Mouse (Mus musculus): ENCODE measurements around the gene Pald1. TPM values are rescaled to one million over a fixed set of nuclear protein-coding genes. Genes with fewer than 3 reads are reported as not detected.

Gene Pald1
- polyA plus RNA-seq, 1 experiment: 15.0 TPM

- Histone ChIP-seq H3K4me1 (ENCODE audit: control insufficient read depth, insufficient read depth, insufficient read length) (no peaks in the 10 kb centered on the region), H3K36me3 (ENCODE audit: control insufficient read depth, insufficient read depth, low read length) (no peaks in the 10 kb centered on the region), H3K4me3 (ENCODE audit: extremely low read depth, insufficient read depth, insufficient read length) (no peak overlapping the region), H3K27ac (ENCODE audit: insufficient read depth, low read length) (no peak overlapping the region), H3K27me3 (ENCODE audit: control insufficient read depth, insufficient read depth, low read length) (no peaks in the 10 kb centered on the region)
- peak; percentile 12 to 49 for DNase-seq (ENCODE audit: low read depth in 1 of 2, low spot score in 2 of 2)
- 31% methylated on average over 6 of the region's 6 CpGs for WGBS
- no peak for TF ChIP-seq POLR2A (IDR thresholded peaks at IDR 0.05; ENCODE audit: low read depth, low read length)
- peak; percentile 64; the same call in 1 of the 2 replicates for TF ChIP-seq CTCF (IDR thresholded peaks at IDR 0.05; ENCODE audit: extremely low read depth, insufficient read depth, insufficient read length, insufficient replicate concordance)
These were observed 41.8 kb downstream of the Pald1 start for GRCm38 (mm10) chr10:61341557-61341956.

- WGBS: over 99% methylated on average over 5 of the region's 5 CpGs
- H3K27me3 ChIP-seq (ENCODE audit: control insufficient read depth, insufficient read depth, low read length): no peaks in the 10 kb centered on the region
- H3K27ac ChIP-seq (ENCODE audit: insufficient read depth, low read length): no peak overlapping the region
- no peaks in the 10 kb centered on the region for H3K4me1 ChIP-seq (ENCODE audit: control insufficient read depth, insufficient read depth, insufficient read length)
- no peak overlapping the region for H3K4me3 ChIP-seq (ENCODE audit: extremely low read depth, insufficient read depth, insufficient read length)
- H3K36me3 ChIP-seq (ENCODE audit: control insufficient read depth, insufficient read depth, low read length): no peaks in the 10 kb centered on the region
- DNase-seq (ENCODE audit: low read depth in 1 of 2, low spot score in 2 of 2): no peak
- TF ChIP-seq POLR2A (IDR thresholded peaks at IDR 0.05; ENCODE audit: low read depth, low read length): no peak
- no peak for TF ChIP-seq CTCF (IDR thresholded peaks at IDR 0.05; ENCODE audit: extremely low read depth, insufficient read depth, insufficient read length, insufficient replicate concordance)
These were observed 42.3 kb downstream of the Pald1 start for GRCm38 (mm10) chr10:61341045-61341444.

- no peak for TF ChIP-seq POLR2A (IDR thresholded peaks at IDR 0.05; ENCODE audit: low read depth, low read length)
- TF ChIP-seq CTCF (IDR thresholded peaks at IDR 0.05; ENCODE audit: extremely low read depth, insufficient read depth, insufficient read length, insufficient replicate concordance): no peak
- Histone ChIP-seq H3K27me3 (ENCODE audit: control insufficient read depth, insufficient read depth, low read length) (no peaks in the 10 kb centered on the region), H3K4me1 (ENCODE audit: control insufficient read depth, insufficient read depth, insufficient read length) (no peaks in the 10 kb centered on the region), H3K36me3 (ENCODE audit: control insufficient read depth, insufficient read depth, low read length) (no peaks in the 10 kb centered on the region), H3K4me3 (ENCODE audit: extremely low read depth, insufficient read depth, insufficient read length) (no peak overlapping the region), H3K27ac (ENCODE audit: insufficient read depth, low read length) (no peak overlapping the region)
- no peak for DNase-seq (ENCODE audit: low read depth in 1 of 2, low spot score in 2 of 2)
- WGBS: 89% methylated on average over 9 of the region's 9 CpGs
These were observed 43.1 kb downstream of the Pald1 start for GRCm38 (mm10) chr10:61340247-61340646.

- DNase-seq (ENCODE audit: low read depth in 1 of 2, low spot score in 2 of 2): no peak
- Histone ChIP-seq H3K36me3 (ENCODE audit: control insufficient read depth, insufficient read depth, low read length) (no peaks in the 10 kb centered on the region), H3K27ac (ENCODE audit: insufficient read depth, low read length) (no peak overlapping the region), H3K4me3 (ENCODE audit: extremely low read depth, insufficient read depth, insufficient read length) (no peak overlapping the region), H3K4me1 (ENCODE audit: control insufficient read depth, insufficient read depth, insufficient read length) (no peaks in the 10 kb centered on the region), H3K27me3 (ENCODE audit: control insufficient read depth, insufficient read depth, low read length) (no peaks in the 10 kb centered on the region)
- WGBS: 91% methylated on average over 9 of the region's 9 CpGs
- TF ChIP-seq CTCF (IDR thresholded peaks at IDR 0.05; ENCODE audit: extremely low read depth, insufficient read depth, insufficient read length, insufficient replicate concordance) (no peak), POLR2A (IDR thresholded peaks at IDR 0.05; ENCODE audit: low read depth, low read length) (no peak)
These were observed 44.1 kb downstream of the Pald1 start for GRCm38 (mm10) chr10:61339216-61339615.

- Histone ChIP-seq H3K4me1 (ENCODE audit: control insufficient read depth, insufficient read depth, insufficient read length) (no peaks in the 10 kb centered on the region), H3K36me3 (ENCODE audit: control insufficient read depth, insufficient read depth, low read length) (no peaks in the 10 kb centered on the region), H3K4me3 (ENCODE audit: extremely low read depth, insufficient read depth, insufficient read length) (no peak overlapping the region), H3K27ac (ENCODE audit: insufficient read depth, low read length) (no peak overlapping the region), H3K27me3 (ENCODE audit: control insufficient read depth, insufficient read depth, low read length) (no peaks in the 10 kb centered on the region)
- WGBS: 73% methylated on average over 11 of the region's 11 CpGs
- no peak for DNase-seq (ENCODE audit: low read depth in 1 of 2, low spot score in 2 of 2)
- TF ChIP-seq CTCF (IDR thresholded peaks at IDR 0.05; ENCODE audit: extremely low read depth, insufficient read depth, insufficient read length, insufficient replicate concordance) (no peak), POLR2A (IDR thresholded peaks at IDR 0.05; ENCODE audit: low read depth, low read length) (no peak)
These were observed 45.7 kb downstream of the Pald1 start for GRCm38 (mm10) chr10:61337665-61338064.

- no peaks in the 10 kb centered on the region for H3K36me3 ChIP-seq (ENCODE audit: control insufficient read depth, insufficient read depth, low read length)
- H3K27me3 ChIP-seq (ENCODE audit: control insufficient read depth, insufficient read depth, low read length): no peaks in the 10 kb centered on the region
- no peak for TF ChIP-seq POLR2A (IDR thresholded peaks at IDR 0.05; ENCODE audit: low read depth, low read length)
- no peak for TF ChIP-seq CTCF (IDR thresholded peaks at IDR 0.05; ENCODE audit: extremely low read depth, insufficient read depth, insufficient read length, insufficient replicate concordance)
- H3K27ac ChIP-seq (ENCODE audit: insufficient read depth, low read length): no peak overlapping the region
- H3K4me1 ChIP-seq (ENCODE audit: control insufficient read depth, insufficient read depth, insufficient read length): no peaks in the 10 kb centered on the region
- no peak for DNase-seq (ENCODE audit: low read depth in 1 of 2, low spot score in 2 of 2)
- 60% methylated on average over 5 of the region's 5 CpGs for WGBS
- no peak overlapping the region for H3K4me3 ChIP-seq (ENCODE audit: extremely low read depth, insufficient read depth, insufficient read length)
These were observed 46.7 kb downstream of the Pald1 start for GRCm38 (mm10) chr10:61336592-61336991.

- Histone ChIP-seq H3K36me3 (ENCODE audit: control insufficient read depth, insufficient read depth, low read length) (no peaks in the 10 kb centered on the region), H3K4me1 (ENCODE audit: control insufficient read depth, insufficient read depth, insufficient read length) (no peaks in the 10 kb centered on the region), H3K27me3 (ENCODE audit: control insufficient read depth, insufficient read depth, low read length) (no peaks in the 10 kb centered on the region), H3K27ac (ENCODE audit: insufficient read depth, low read length) (no peak overlapping the region), H3K4me3 (ENCODE audit: extremely low read depth, insufficient read depth, insufficient read length) (no peak overlapping the region)
- 28% methylated on average over 6 of the region's 6 CpGs for WGBS
- TF ChIP-seq CTCF (IDR thresholded peaks at IDR 0.05; ENCODE audit: extremely low read depth, insufficient read depth, insufficient read length, insufficient replicate concordance): peak; percentile 51; the same call in 1 of the 2 replicates
- TF ChIP-seq POLR2A (IDR thresholded peaks at IDR 0.05; ENCODE audit: low read depth, low read length): no peak
- DNase-seq (ENCODE audit: low read depth in 1 of 2, low spot score in 2 of 2): peak; percentile 37 to 56
These were observed 47.2 kb downstream of the Pald1 start for GRCm38 (mm10) chr10:61336137-61336536.

Data from spleen, adult 2 months (tissue).